Mouse (Mus musculus) right cerebral cortex, postnatal 36 days (tissue): ENCODE results near the gene Apol7e.
"Not testable (repeated sequence)": the region's sequence is repeated elsewhere in the genome, so short reads cannot be mapped to it uniquely, and the experiment has no call there.

ENCODE experiments used
- DNase-seq, 2 experiments: peaks; one replicate each; pipeline ENCODE4 v3.0.0; 2022; ENCODE audit warnings: low spot score in 2 of 2, mixed read lengths in 1 of 2

The Apol7e gene

DNA sequence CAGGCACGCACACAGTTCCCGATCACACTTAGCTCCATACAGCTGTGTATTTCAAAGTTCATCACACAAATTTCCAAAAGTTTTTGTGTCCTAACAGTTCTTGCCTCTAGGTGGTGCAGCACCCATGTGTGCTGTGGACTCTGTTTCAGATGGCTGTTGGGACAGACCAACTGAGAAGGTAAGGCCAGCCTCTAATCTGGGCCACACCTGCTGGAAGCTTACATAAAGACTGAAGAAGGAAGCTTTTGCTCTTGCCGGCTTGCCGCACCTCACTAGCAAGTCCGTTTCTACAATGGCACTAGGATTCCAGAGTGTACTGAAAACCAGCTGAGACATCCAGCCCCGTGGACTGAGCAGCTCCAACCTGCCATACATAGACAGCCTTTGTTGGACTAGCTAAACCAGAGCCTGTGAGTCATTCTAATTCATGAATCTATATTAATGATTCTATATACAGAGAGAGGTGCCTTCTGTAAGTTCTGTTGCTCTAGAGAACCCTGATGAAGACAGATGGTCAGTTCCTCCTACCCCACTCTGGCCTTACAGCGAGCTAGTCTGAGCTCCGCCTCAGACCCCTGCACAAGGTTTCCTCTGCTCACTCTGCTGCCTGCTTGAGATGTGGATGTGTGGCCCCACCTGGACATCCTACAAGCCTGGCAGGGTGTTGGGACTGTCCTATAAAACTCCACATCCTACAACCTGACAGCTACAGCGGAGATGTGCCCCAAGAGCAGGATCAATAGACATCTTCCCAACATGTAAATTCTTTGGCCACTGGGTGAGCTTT is 42.0 kb downstream of the Apol7e start:
- DNase-seq, result no peak

DNA sequence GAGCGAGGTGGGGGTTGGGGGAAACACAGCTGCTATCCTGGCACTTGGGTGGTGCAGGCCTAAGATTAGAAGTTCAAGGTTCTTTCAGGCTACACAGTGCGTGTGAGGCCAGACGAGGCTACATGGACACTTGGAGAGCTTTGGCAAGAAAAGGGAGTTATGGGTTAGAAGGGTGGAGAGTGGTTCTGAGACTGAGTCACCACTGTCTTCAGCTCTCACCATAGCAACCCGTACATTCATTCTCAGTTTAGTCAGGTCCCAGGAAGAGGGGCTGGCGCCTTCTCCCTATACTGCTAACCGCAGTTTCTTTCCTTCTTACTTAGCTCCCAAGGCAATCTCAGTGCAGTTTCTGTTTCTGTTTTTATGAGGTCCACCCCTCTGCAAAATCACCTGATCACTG is 42.9 kb downstream of the Apol7e start:
- not testable (repeated sequence) for DNase-seq

DNA sequence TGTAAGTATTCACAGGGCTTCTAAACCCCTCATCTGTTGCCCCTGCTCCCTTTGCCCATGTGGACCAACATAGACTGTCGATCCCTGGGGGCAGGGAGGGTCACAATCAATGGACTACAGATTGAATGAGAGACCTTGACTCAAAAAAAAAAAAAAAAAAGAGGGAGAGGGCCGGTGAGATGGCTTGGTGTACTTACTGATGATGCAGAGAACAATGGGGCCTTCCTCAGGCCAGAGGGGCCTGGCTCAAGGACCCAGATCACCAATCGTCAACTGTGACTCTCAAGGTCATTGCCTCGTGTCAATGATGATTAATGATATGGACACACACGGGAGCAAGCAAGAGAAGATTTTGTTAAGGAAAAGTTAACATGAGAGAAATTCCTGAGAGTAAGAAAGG is 46.0 kb downstream of the Apol7e start:
- no peak for DNase-seq

DNA sequence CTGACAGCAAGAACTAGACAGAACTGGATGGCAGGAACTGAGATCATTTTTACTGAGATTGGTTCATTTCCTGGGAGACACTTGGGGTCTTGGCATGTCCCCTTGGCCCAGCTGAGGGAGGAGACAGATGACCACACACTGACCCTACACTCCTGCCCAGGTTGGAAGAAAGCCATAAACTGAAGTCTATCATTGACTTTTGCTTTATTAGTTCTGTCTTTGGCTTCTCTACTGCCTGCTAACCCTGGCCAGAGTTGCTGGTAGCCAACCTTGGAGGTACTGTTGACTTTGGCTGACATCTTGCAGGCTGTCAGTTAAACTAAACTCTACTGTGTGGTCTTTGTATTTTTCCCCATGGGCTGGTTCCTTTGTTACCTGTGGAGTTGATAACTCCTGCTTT is 46.4 kb downstream of the Apol7e start:
- no peak for DNase-seq

DNA sequence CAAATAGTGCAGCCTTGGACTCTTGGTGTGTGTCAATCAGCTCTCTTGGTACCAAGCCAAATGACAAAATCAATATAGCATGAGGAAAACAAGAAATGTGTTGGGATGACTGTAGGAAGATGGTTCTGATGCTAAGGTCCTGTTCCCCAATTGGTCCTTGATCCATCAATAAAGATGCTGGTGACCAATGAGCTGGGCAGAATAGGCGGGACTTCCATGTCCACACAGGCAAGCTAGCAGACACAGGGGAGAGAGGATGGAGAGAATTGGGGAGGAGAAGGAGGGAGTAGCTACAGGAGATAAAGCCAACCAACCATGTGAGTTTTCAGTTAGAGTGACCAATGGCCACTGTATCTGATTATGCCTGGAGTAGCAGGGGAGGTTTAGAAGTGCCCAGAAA is 47.7 kb downstream of the Apol7e start:
- no peak for DNase-seq

DNA sequence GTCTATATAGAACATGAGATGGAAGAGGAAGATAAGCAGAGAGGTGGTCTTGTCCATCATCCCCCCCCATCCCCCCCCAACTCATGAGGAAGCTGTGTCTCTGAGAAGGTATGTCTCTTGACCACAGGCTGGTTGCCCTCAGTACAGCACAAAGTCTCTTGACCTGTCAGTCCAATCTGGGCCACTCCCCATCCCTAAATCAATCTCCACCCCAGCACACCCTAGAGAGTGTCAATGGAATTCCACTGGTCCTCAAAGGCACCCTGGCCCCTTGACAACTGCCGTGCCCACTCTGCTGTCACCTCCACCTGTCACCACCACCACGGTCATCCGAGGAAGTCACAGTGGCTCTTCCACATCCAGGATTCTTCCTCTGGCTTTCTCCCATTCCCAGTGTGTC is 49.8 kb downstream of the Apol7e start:
- no peak for DNase-seq

DNA sequence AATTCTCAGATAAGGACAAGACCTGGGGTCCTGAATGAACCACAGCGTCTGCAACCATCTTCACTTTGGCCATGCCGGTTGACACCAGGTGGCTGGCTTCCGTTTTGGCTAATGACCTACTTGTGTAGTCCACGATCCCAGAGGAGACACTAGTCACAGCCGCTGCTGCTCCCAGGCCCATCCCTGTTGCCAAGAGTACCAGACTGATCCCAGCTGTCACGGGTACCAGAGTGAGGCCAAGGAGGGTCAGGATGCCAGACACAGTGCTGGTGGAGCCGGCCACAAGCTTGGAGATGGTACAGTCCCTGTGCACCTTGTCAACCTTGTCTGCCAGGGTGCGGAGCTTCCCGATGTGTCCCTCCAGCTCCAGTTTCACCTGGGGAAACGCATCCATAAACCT is 51.1 kb downstream of the Apol7e start:
- no peak for DNase-seq

DNA sequence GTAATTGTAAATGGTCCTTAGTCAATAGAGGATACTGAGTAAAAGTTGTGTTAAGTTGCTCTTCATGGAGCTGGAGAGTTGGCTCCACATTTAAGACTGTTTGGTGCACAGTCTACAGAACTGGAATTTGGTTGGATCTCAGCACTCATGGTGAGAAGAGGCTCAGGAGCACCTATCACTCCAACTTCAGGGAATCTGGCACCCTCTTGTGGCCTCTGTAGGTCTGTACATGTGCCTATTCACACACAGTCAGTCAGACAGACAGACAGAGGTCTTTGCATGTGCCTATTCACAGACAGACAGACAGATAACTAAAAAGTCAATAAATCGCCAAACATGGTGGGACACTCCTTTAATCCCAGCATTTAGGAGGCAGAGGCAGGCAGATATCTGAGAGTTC is 51.8 kb downstream of the Apol7e start:
- no peak for DNase-seq

DNA sequence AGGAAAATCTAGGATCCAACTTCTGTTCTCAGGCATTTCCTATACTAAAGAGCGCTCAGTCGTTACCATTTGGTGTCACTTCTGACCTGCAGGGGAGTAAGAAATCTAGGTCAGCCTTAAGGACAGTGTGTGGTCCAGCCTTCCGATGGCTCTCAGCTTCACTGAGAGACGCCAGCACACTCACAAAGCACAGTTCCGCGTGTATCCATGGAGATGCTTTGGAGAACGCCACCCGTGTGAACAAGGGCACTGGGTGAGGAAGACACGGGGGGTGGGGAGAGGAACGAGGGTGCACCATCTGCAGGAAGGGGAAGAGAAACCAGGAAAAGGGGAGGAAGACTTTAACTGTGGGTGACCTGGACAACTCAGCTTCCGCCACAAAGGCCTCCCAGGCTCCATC is 53.8 kb downstream of the Apol7e start:
- DNase-seq, result no peak

DNA sequence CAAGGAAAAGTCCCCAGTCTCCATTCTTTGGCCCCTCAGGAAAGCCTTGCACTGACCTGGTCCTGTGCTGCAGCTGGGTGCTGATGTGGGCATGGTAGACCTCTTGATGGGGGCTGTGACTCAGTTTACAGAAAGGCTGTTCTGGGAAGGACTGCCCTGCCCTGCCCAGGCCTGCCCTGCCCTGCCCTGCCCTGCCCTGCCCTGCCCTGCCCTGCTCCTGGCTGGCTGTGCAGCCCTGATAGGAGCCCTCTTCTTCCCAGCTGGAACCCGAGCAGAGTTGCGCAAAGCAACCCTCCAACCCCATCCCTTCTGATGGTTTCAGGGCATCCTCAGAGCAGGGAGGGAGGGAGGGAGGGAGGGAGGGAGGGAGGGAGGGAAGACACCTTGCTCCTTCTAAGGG is 56.5 kb downstream of the Apol7e start:
- no peak for DNase-seq

DNA sequence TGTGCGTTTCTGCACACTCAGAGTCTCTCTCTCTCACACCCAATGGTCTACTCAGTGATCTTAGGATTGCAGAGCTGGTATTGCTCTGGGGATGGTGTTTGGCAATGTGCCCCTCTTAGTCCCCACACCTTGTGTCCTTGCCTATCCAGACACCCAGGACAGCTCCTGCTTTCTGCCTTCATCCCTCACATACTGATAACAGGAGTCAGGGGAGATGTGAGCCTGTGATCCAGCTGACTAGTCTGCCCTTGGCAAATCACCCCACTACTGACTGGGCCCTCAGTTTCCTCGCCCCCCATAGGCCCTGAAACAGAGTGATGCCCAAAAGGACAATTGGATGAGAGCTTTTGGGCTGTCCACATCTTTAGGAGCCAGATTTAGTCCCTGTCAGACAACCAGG is 57.4 kb downstream of the Apol7e start:
- no peak for DNase-seq

DNA sequence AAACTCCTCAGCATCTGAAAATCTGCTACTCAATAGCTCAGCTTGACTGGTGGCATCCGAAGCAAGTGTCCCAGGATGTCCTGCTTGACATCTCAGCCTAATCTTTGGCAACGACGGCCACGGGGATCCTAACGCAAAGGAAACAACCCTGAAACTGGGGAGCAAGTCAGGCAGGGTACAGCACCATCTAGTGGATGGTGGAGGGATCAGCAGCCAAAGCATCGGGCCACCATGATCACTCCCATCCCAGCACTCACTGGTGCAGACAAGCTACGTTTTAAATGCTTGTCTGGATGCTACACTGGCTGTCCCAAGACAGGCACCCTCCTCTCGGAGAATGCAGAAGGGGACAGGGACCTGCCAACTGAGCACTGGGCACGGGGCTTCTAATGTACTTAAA is 58.2 kb downstream of the Apol7e start, which contains the start of gene Apol8:
Gene Apol8 (minus strand): TSS at position 156 of the 400 bp plus-strand sequence.
- DNase-seq, result no peak

DNA sequence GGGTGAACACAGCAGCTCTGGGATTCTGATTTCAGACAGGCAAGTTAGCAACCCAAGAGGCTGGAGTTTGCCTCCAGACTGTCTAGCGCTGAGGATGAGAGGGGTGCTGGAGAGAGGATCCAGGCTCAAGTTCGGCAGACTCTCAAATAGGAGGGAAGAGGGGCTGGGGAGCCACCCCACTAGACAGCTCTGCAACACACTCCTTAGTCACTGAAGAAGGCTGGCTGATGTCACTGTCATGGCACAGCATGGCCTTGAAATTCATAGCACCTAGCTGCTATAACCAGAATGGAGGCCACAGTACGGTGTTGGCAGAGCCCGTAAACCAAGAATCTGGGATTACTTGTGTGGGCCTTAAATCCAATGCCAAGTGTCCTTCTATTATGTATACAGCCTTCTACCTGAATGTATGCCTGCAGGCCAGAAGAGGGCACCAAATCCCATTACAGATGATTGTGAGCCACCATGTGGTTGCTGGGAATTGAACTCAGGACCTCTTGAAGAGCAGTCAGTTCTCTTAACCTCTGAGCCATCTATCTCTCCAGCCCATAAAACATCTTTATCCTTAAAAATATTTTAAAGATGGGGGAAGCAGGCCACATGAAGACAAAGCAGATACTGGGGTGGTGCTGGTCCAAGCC is 59.0 kb downstream of the Apol7e start:
- DNase-seq, result no peak

DNA sequence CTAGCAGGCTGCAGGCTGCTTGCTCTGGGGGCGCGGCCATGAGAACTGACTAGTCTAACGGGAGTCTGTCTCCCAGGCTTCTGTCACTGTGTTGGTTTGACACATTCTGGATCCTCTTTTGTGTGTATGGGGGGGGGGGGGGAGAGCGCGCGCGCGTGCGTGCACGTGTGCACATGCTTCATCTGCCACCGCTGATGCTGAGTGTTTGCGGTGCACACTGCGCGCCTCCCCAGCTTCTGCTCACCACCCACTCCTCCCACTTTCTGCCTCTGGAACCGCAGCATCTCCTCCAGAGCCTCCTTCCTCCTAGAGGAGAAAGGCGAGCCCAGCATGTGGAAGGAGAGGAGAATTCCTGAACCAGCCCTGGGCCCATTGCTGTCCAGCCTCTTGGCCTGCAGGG is 61.4 kb downstream of the Apol7e start:
- DNase-seq, result no peak

DNA sequence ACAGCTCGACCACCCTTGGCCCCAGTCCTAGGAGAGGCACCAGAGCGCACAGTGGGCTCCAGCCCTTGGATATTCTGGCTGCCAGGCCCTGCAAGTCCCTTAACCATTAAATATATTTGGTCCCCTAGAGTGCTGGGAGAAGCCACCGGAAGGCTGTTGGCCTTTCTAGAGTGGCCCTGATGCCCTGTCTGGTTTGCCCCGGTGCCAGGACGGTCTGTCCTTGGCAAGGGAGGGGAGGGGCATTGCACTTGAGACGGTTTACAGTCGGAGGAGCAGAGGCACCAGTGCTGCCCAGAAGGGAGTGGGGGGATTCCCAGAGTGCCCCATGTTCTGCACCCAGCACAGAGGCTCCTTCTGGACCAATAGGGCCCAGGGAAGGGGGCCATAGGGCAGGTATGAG is 62.4 kb downstream of the Apol7e start:
- no peak for DNase-seq

DNA sequence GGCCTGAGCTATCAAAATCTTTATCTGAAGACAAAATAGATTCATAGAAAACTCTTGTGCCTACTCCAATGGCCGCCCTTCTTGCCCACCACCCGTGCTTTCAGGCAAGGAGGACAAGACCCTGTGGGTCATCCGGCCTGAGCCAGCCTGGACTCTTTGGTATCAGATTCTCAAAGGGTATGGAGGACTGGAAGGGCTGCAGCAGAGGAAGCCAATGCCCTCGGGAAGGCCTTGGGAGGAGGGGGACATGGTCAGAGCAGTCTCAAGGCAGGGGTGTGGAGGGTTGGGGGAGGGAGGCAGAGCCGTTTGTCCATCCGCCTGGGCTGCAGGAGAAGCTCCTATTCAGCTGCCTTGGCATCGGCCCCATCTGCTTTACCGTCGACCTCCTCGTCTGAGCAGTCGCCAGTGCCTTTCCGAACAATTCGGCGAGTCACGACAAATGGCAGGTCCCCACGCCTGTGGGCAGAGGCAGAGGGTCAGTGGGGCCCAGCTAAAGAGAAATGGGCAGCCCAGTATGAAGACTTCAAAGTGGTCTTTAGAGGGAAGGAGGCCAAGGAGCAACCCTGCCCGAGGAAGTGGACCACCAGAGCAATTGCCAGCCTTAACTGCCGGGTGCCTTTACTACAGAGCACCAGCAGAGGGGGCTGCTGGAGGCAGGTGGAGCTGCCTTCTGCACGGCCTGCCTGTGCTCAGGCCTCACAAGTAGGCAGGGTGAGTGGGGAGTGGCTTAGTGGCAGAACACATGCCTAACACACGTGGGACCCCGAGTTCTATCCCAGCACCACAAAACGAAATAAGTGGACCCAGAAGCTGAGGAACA is 63.1 kb downstream of the Apol7e start:
- DNase-seq, result no peak

DNA sequence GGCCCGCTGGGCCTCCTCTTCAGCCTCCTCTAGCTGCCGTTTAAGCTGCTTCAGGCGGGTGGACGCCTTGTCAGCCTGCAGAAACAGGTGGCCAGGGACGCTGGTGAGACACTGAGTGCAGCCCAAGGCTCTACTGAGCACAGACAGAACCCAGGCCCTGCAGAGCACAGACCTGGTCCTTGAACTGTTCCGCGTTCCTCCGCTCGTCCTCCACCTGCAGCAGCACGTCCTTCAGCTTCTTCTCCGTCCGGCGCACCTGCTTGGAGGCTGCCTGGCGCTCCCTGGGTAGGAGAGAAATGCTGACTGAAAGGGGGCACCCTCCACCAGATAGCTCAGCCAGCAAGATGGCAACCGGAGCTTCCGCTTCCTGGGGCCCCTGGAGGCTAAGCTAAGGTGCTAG is 64.4 kb downstream of the Apol7e start:
- no peak for DNase-seq

DNA sequence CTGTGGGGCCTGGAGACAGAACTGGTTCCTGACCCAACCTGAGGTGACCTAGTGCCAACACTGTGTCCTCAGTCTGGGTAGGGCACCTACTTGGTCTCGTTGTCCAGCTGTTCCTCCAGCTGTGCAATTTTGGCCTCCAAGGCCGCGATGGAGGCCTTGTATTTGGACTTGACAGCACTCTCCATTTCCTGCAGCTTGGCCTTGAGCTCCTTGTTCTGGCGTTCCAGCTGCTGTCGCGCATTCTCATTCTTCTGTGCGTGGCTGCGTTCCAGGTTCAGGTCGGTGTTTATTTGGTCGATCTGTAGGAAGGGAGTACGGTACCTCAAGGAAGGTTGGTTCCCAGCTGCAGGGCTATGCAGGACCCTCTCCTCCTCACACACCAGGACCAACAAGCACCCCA is 65.0 kb downstream of the Apol7e start:
- no peak for DNase-seq

DNA sequence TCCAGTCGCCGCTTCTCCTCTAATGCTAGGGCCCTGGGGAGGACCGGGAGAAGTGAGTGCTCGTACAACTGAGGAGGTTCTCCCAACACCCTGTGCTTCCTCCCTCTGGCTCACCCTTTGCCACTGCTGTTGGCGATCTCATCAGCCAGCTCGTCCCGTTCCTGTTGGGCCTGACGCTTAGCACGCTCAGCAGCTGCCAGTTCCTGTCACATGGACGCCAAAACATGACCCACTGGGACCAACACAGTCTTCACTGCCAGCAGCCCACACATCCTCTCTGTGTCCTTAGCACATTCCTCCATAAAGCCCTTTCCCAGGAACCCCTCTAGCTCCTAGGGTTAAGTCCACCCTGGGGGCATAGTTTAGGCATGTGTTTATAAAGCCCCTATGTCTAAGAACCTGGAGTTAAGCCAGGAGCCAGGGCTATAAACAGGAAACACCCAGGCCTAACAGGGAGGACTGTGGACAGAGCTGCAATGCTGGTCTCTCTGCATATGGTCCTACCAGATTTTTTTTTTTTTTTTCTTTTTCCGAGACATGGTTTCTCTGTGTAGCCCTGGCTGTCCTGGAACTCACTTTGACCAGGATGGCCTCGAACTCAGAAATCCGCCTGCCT is 65.8 kb downstream of the Apol7e start:
- no peak for DNase-seq

DNA sequence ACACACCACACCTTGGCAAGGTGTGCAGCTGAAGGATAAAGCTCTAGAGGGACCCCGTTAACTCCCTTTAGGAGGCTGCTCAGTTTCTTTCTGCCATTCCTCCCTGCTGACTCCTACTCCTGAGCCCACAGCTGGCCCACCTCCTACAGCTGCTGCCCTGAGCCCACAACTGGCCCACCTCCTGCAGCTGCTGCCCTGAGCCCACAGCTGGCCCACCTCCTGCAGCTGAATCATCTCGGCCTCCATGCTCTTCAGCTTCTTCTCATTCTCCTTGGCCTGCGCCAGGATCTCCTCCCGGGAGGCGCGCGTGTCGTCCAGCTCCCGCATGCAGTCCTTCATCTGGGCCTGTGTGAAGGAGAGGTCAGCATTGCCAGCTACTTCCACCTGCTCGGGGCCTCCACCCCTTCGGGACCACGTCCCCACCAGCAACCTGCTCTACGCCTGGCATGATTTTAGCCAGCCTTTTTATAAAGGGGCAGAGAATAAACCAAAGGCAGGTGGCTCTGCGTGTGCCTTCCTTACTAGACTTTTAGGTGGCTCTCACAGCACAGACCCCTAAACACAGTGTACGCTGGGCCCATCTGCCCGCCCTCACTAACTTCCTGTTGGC is 66.9 kb downstream of the Apol7e start:
- DNase-seq, result no peak

DNA sequence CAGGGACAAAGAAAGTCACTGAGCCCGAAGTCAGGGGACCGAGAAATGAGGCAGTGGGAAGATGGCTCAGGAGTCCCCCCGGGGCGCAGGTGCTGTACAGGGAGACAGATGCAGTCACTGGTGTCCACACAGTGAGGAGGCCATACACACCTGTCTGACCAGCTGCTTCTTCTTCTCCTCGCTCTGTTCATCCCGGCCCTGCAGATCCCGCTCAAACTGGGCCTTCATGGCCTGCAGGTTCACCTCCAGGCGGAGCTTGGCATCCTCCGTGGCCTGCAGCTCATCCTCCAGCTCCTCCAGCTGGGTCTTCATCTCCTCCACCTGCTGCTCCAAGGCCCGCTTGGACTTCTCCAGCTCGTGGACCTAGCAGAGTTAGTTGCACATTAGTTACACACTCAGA is 68.3 kb downstream of the Apol7e start:
- no peak for DNase-seq
